Mouse (Mus musculus): Measurements from ENCODE around the gene Rab25.

GRCm38 (mm10) chr3:88543651-88544410 is 4.3 kb downstream of the Rab25 start:
- TF ChIP-seq CTCF (IDR thresholded peaks at IDR 0.05; ENCODE audit: low read depth, low read length) (no peak), POLR2A (IDR thresholded peaks at IDR 0.05; ENCODE audit: insufficient read depth, low read length) (no peak)

Data from ES-Bruce4 (cell line).